Mouse (Mus musculus): Measurements from ENCODE around the gene Eps8.

GRCm38 (mm10) chr6:137629603-137630231 lies 25.0 kb downstream of the Eps8 start:
- TF ChIP-seq CTCF (IDR thresholded peaks at IDR 0.05; ENCODE audit: insufficient read depth, low read length) (no peak), POLR2A (IDR thresholded peaks at IDR 0.05; ENCODE audit: borderline replicate concordance, extremely low read depth, low read depth, low read length) (no peak)

Data from lung, adult 2 months (tissue).